Comparison of ENCODE assay signal across 11 mouse cellular contexts in genomic region chr8:70408301-70408700, GRCm38 (mm10). TPM values are rescaled to one million over a fixed set of nuclear protein-coding genes. Genes with fewer than 3 reads are reported as not detected.
DNase-seq lines count a peak whose midpoint lies in the region; ATAC-seq and TF ChIP-seq lines count a peak whose summit lies in the region.
"Had no signal": no experiment of that assay in that cellular context is flagged by ENCODE, and none has a peak within 500 bp of the region (broad histone marks: within the 10 kb centered on the region; RNA-seq: fewer than 3 reads in every experiment).

No protein-coding gene starts in this region.

- no peak for TF ChIP-seq POLR2A in thymus, adult 2 months (IDR thresholded peaks at IDR 0.05; ENCODE audit: control insufficient read depth, extremely low read depth, insufficient read depth, low read length, poor library complexity)

- H3K4me1 ChIP-seq in heart, embryonic 10.5 days, result peaks cover 52% of the 10 kb centered on the region
- H3K4me1 ChIP-seq in limb, embryonic 15.5 days, result peaks cover 62% of the 10 kb centered on the region
- H3K4me1 ChIP-seq in thymus, adult 2 months (replicated peaks; ENCODE audit: control insufficient read depth, insufficient read depth, low read length), result no peaks in the 10 kb centered on the region

- H3K4me3 ChIP-seq in heart, embryonic 10.5 days, result no peak overlapping the region
- no peak overlapping the region for H3K4me3 ChIP-seq in limb, embryonic 15.5 days
- H3K4me3 ChIP-seq in thymus, adult 2 months (ENCODE audit: control insufficient read depth, insufficient read depth, low read length), result no peak overlapping the region

- no peak for DNase-seq in heart, embryonic 10.5 days (ENCODE audit: low spot score)
- no peak for DNase-seq in heart, adult 9 months (ENCODE audit: low spot score in 2 of 2)
- peak; percentile 29 for DNase-seq in thymus, postnatal 0 days (ENCODE audit: low spot score)
- no peak for DNase-seq in thymus, postnatal 14 days
- DNase-seq in yolk sac, embryonic 10.5 days (ENCODE audit: low spot score), result no peak
- no peak for DNase-seq in thymus, adult 2 months
- DNase-seq: adrenal gland, postnatal 10 days; right cerebral cortex, postnatal 14 days had no signal

- no peaks in the 10 kb centered on the region for H3K9me3 ChIP-seq in heart, embryonic 10.5 days
- H3K9me3 ChIP-seq in limb, embryonic 15.5 days, result no peaks in the 10 kb centered on the region

- peaks cover 11% of the 10 kb centered on the region for H3K36me3 ChIP-seq in heart, embryonic 10.5 days
- peaks cover 12% of the 10 kb centered on the region for H3K36me3 ChIP-seq in limb, embryonic 15.5 days
- no peaks in the 10 kb centered on the region for H3K36me3 ChIP-seq in thymus, adult 2 months (ENCODE audit: control insufficient read depth, insufficient read depth, low read length)

- 0 out of 2 replicates have a peak overlapping the region, but pooled peaks have one; percentile 6 for H3K4me2 ChIP-seq in limb, embryonic 15.5 days

- WGBS in heart, embryonic 10.5 days, result 51% methylated on average over 6 of the region's 6 CpGs
- WGBS in limb, embryonic 15.5 days, result 34% methylated on average over 6 of the region's 6 CpGs
- WGBS in thymus, adult 2 months, result 78% methylated on average over 6 of the region's 6 CpGs

- H3K27me3 ChIP-seq in heart, embryonic 10.5 days (ENCODE audit: insufficient read depth, poor library complexity, severe bottlenecking), result no peaks in the 10 kb centered on the region
- no peaks in the 10 kb centered on the region for H3K27me3 ChIP-seq in limb, embryonic 15.5 days
- H3K27me3 ChIP-seq in thymus, adult 2 months (ENCODE audit: control insufficient read depth, insufficient read depth, low read length), result no peaks in the 10 kb centered on the region

- H3K9ac ChIP-seq in limb, embryonic 15.5 days, result no peak overlapping the region
- H3K9ac ChIP-seq: liver, embryonic 14.5 days had no signal

- 0 out of 2 replicates have a peak, but pooled peaks have one; percentile 11 for ATAC-seq in limb, embryonic 15.5 days (ENCODE audit: insufficient number of reproducible peaks, low FRiP score, low TSS enrichment, low read depth)
- no peak for ATAC-seq in CD4-positive, CD25-positive, alpha-beta regulatory T cell, adult 4 months

- TF ChIP-seq CTCF in thymus, adult 2 months (IDR thresholded peaks at IDR 0.05; ENCODE audit: borderline replicate concordance, control insufficient read depth, extremely low read depth, insufficient read depth, low read length, poor library complexity), result no peak

- peak overlapping the region; percentile 47; the same call in 1 of the 2 replicates for H3K27ac ChIP-seq in heart, embryonic 10.5 days
- peak overlapping the region; percentile 88 for H3K27ac ChIP-seq in limb, embryonic 15.5 days
- H3K27ac ChIP-seq in thymus, adult 2 months (ENCODE audit: control insufficient read depth, insufficient read depth, low read length), result no peak overlapping the region
- H3K27ac ChIP-seq: liver, embryonic 14.5 days had no signal

RNA-seq across cellular contexts. Expression of gene Crtc1, which starts 31.1 kb away (rescaled TPM):
- polyA plus RNA-seq in heart, embryonic 10.5 days (2016; fragmentation: Nextera tagmentation; extraction: Ambion mirVana), result 13.0 and 15.8 TPM in 2 replicates
- 7.4 and 8.0 TPM in 2 replicates for polyA plus RNA-seq in thymus, postnatal 0 days (2015; fragmentation: Nextera tagmentation; extraction: Ambion mirVana)
- polyA plus RNA-seq in limb, embryonic 15.5 days (2015; fragmentation: Nextera tagmentation; extraction: Ambion mirVana), result 22.2 and 22.4 TPM in 2 replicates
- polyA plus RNA-seq in CD4-positive, CD25-positive, alpha-beta regulatory T cell, adult 4 months (2017; shearing (Covaris generic)), result 1 to 10 TPM; 7.6 to 9.3 TPM
- polyA plus RNA-seq in thymus, adult 2 months (2012; rRNA removed), result 43.9 and 49.0 TPM in 2 replicates

RNA-seq across cellular contexts. Expression of gene Comp, which starts 34.9 kb away (rescaled TPM):
- 0.43 and 1.2 TPM in 2 replicates for polyA plus RNA-seq in heart, embryonic 10.5 days (2016; fragmentation: Nextera tagmentation; extraction: Ambion mirVana)
- 1.6 and 2.2 TPM in 2 replicates for polyA plus RNA-seq in thymus, postnatal 0 days (2015; fragmentation: Nextera tagmentation; extraction: Ambion mirVana)
- 101 and 104 TPM in 2 replicates for polyA plus RNA-seq in limb, embryonic 15.5 days (2015; fragmentation: Nextera tagmentation; extraction: Ambion mirVana)
- polyA plus RNA-seq in CD4-positive, CD25-positive, alpha-beta regulatory T cell, adult 4 months (2017; shearing (Covaris generic)), result under 1 TPM in 1 of 2 experiments, not detected in 1; 0.28 TPM
- 4.1 and 4.7 TPM in 2 replicates for polyA plus RNA-seq in thymus, adult 2 months (2012; rRNA removed)

RNA-seq across cellular contexts. Expression of gene Upf1, which starts 55.2 kb away (rescaled TPM):
- polyA plus RNA-seq in heart, embryonic 10.5 days (2016; fragmentation: Nextera tagmentation; extraction: Ambion mirVana), result 14.5 and 19.8 TPM in 2 replicates
- 16.4 and 22.6 TPM in 2 replicates for polyA plus RNA-seq in thymus, postnatal 0 days (2015; fragmentation: Nextera tagmentation; extraction: Ambion mirVana)
- 13.8 and 16.7 TPM in 2 replicates for polyA plus RNA-seq in limb, embryonic 15.5 days (2015; fragmentation: Nextera tagmentation; extraction: Ambion mirVana)
- 10 to 100 TPM; 11.4 to 14.5 TPM for polyA plus RNA-seq in CD4-positive, CD25-positive, alpha-beta regulatory T cell, adult 4 months (2017; shearing (Covaris generic))
- 76.0 and 104 TPM in 2 replicates for polyA plus RNA-seq in thymus, adult 2 months (2012; rRNA removed)

Comparison
In these comparisons a context has a peak if more than half of its experiments do, and no peak if none do; other contexts are left out.
1. RNA of gene Comp, which starts 34.9 kb away (polyA plus RNA-seq): 101 to 104 TPM in limb, embryonic 15.5 days; 4.1 to 4.7 TPM in thymus, adult 2 months, 1.6 to 2.2 TPM in thymus, postnatal 0 days, 0.43 to 1.2 TPM in heart, embryonic 10.5 days and 0.28 TPM in CD4-positive, CD25-positive, alpha-beta regulatory T cell, adult 4 months; every median in the first group is over 10 times any median in the second.